Mouse (Mus musculus) CD4-positive naive resting alpha-beta T cell, adult 57 days (primary cell): ENCODE data around the gene Ttc6. TPM values are rescaled to one million over a fixed set of nuclear protein-coding genes. Genes with fewer than 3 reads are reported as not detected.

Experiments used
- total RNA-seq: library from RNA; stranded (reverse); gene quantifications from one replicate; pipeline ENCODE4 v1.2.4, GENCODE M21; 2023

The Ttc6 gene
- not detected for total RNA-seq

GRCm38 (mm10) chr12:57563909-57564308, at the start of gene Ttc6:
Ttc6 (plus strand) TSS chr12:57564113.

GRCm38 (mm10) chr12:57546415-57547201, 17.3 kb upstream of the Ttc6 start, which contains the start of gene Foxa1:
Foxa1 (minus strand) TSS chr12:57546916.

Other genes starting within 250 kb of the Ttc6 start
- not detected for gene Foxa1, start 17.2 kb upstream of the Ttc6 start, total RNA-seq